Mouse (Mus musculus): ENCODE measurements at regions not wholly inside any gene's neighbourhood (a gene's known extent, or its start where the extent isn't known, plus 50 kb on each side); places are given as distances from the start of the nearest gene placed in this dataset.

- Histone ChIP-seq H3K27ac (ENCODE audit: low read length) (no peak overlapping the region), H3K36me3 (ENCODE audit: control insufficient read depth, insufficient read depth, low read length) (no peaks in the 10 kb centered on the region), H3K9me3 (replicated peaks; ENCODE audit: control insufficient read depth, low read length, poor library complexity, severe bottlenecking) (no peaks in the 10 kb centered on the region), H3K4me3 (ENCODE audit: low read depth, low read length) (no peak overlapping the region), H3K9ac (ENCODE audit: low read depth, low read length) (no peak overlapping the region), H3K4me1 (ENCODE audit: control insufficient read depth, insufficient read depth, low read length) (no peaks in the 10 kb centered on the region), H3K4me2 (ENCODE audit: low read length) (no peak overlapping the region), H3K27me3 (ENCODE audit: control insufficient read depth, insufficient read depth, low read depth, low read length) (no peaks in the 10 kb centered on the region)
- no peak for ATAC-seq
- WGBS: 79% methylated on average over 15 of the region's 15 CpGs
Measured at GRCm38 (mm10) chr13:37715770-37716693, 62.2 kb upstream of the Rreb1 start.

- ATAC-seq: no peak
- Histone ChIP-seq H3K4me2 (ENCODE audit: low read length) (no peak overlapping the region), H3K27me3 (ENCODE audit: control insufficient read depth, insufficient read depth, low read depth, low read length) (no peaks in the 10 kb centered on the region), H3K9me3 (replicated peaks; ENCODE audit: control insufficient read depth, low read length, poor library complexity, severe bottlenecking) (no peaks in the 10 kb centered on the region), H3K27ac (ENCODE audit: low read length) (no peak overlapping the region), H3K4me1 (ENCODE audit: control insufficient read depth, insufficient read depth, low read length) (no peaks in the 10 kb centered on the region), H3K4me3 (ENCODE audit: low read depth, low read length) (no peak overlapping the region), H3K9ac (ENCODE audit: low read depth, low read length) (no peak overlapping the region), H3K36me3 (ENCODE audit: control insufficient read depth, insufficient read depth, low read length) (no peaks in the 10 kb centered on the region)
- WGBS: 90% methylated on average over 1 of the region's 1 CpGs
Measured at GRCm38 (mm10) chr13:37717793-37718192, 60.4 kb upstream of the Rreb1 start.

GRCm38 (mm10) chr13:37718364-37718763 is 59.8 kb upstream of the Rreb1 start:
- Histone ChIP-seq H3K9ac (ENCODE audit: low read depth, low read length) (no peak overlapping the region), H3K4me2 (ENCODE audit: low read length) (no peak overlapping the region), H3K36me3 (ENCODE audit: control insufficient read depth, insufficient read depth, low read length) (no peaks in the 10 kb centered on the region), H3K4me3 (ENCODE audit: low read depth, low read length) (no peak overlapping the region), H3K9me3 (replicated peaks; ENCODE audit: control insufficient read depth, low read length, poor library complexity, severe bottlenecking) (no peaks in the 10 kb centered on the region), H3K27ac (ENCODE audit: low read length) (no peak overlapping the region), H3K4me1 (ENCODE audit: control insufficient read depth, insufficient read depth, low read length) (no peaks in the 10 kb centered on the region), H3K27me3 (ENCODE audit: control insufficient read depth, insufficient read depth, low read depth, low read length) (no peaks in the 10 kb centered on the region)
- 81% methylated on average over 4 of the region's 4 CpGs for WGBS
- ATAC-seq: no peak
